Mouse (Mus musculus): ENCODE results near the gene Nwd1. TPM values are rescaled to one million over a fixed set of nuclear protein-coding genes. Genes with fewer than 3 reads are reported as not detected.

Gene Nwd1
- polyA plus RNA-seq, 1 experiment from 2014 or later: not detected

GRCm38 (mm10) chr8:72756771-72757390 lies 110.4 kb downstream of the Nwd1 start:
- Histone ChIP-seq H3K4me3 (no peak overlapping the region), H3K36me3 (replicated peaks) (peaks cover 77% of the 10 kb centered on the region), H3K4me1 (peaks cover 9% of the 10 kb centered on the region), H3K27ac (replicated peaks) (no peak overlapping the region), H3K9me3 (no peaks in the 10 kb centered on the region), H3K27me3 (replicated peaks; ENCODE audit: low read depth, poor library complexity, severe bottlenecking) (no peaks in the 10 kb centered on the region)
- WGBS: 96% methylated on average over 35 of the region's 35 CpGs
- DNase-seq (ENCODE audit: low spot score): peak; percentile 7

GRCm38 (mm10) chr8:72757426-72758195 lies 111.1 kb downstream of the Nwd1 start:
- 89% methylated on average over 15 of the region's 15 CpGs for WGBS
- Histone ChIP-seq H3K27me3 (replicated peaks; ENCODE audit: low read depth, poor library complexity, severe bottlenecking) (no peaks in the 10 kb centered on the region), H3K36me3 (replicated peaks) (peaks cover 70% of the 10 kb centered on the region), H3K4me3 (no peak overlapping the region), H3K27ac (replicated peaks) (no peak overlapping the region), H3K9me3 (no peaks in the 10 kb centered on the region), H3K4me1 (peaks cover 9% of the 10 kb centered on the region)
- DNase-seq (ENCODE audit: low spot score): peak; percentile 7

GRCm38 (mm10) chr8:72758310-72758709 lies 111.8 kb downstream of the Nwd1 start:
- no peak overlapping the region for H3K4me3 ChIP-seq
- H3K36me3 ChIP-seq (replicated peaks): peaks cover 63% of the 10 kb centered on the region
- peaks cover 9% of the 10 kb centered on the region for H3K4me1 ChIP-seq
- no peak overlapping the region for H3K27ac ChIP-seq (replicated peaks)
- no peaks in the 10 kb centered on the region for H3K27me3 ChIP-seq (replicated peaks; ENCODE audit: low read depth, poor library complexity, severe bottlenecking)
- DNase-seq (ENCODE audit: low spot score): peak; percentile 7
- no peaks in the 10 kb centered on the region for H3K9me3 ChIP-seq

- Histone ChIP-seq H3K36me3 (replicated peaks) (peaks cover 46% of the 10 kb centered on the region), H3K27me3 (replicated peaks; ENCODE audit: low read depth, poor library complexity, severe bottlenecking) (no peaks in the 10 kb centered on the region), H3K9me3 (no peaks in the 10 kb centered on the region), H3K27ac (replicated peaks) (no peak overlapping the region), H3K4me3 (no peak overlapping the region), H3K4me1 (peaks cover 9% of the 10 kb centered on the region)
- 86% methylated on average over 3 of the region's 3 CpGs for WGBS
- DNase-seq (ENCODE audit: low spot score): peak; percentile 7
These were observed 113.7 kb downstream of the Nwd1 start for GRCm38 (mm10) chr8:72760216-72760615.

DNA sequence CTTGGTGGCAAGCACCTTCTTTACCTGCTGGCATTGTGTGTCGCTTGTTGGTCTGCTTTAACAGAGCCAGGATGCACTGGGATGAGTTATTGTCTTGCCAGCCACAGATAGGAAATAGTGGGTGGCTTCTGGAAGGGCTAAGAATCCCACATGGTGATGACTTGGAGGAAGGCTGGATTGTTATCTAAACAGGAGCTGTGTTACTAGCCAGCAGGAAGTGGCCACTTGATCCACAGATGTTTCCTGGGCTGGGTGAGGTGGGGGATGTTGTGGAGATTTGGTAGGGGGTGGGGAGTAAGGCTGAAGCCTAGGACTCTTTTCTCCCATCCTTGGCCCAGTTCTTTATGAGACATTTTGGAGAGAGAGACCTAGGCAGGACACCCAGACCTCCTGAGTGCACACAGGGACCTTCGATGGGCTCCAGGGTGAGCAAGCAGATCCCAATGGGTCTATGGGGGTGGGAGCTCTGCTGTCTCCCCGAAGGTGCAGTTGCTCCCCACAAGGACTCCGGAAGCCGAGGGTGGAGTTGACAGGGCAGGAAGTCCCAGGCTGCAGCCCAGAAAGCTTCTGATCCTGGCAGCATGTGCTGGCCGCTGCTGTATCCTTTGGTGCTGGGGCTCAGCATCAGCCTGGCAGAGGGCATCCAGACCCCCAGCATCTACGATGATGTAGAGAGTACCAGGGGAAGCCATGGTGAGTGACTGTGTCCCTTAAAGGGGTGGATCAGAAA lies 115.0 kb downstream of the Nwd1 start, which contains the start of gene F2rl3:
TSS of gene F2rl3 (plus strand) at position 559 of the 730 bp plus-strand sequence.
- Histone ChIP-seq H3K4me3 (no peak within 1 kb of the TSS), H3K27ac (replicated peaks) (peak within 1 kb of the TSS; percentile 63), H3K36me3 (replicated peaks) (peaks cover 33% of the 10 kb centered on the region), H3K27me3 (replicated peaks; ENCODE audit: low read depth, poor library complexity, severe bottlenecking) (no peaks in the 10 kb centered on the region), H3K4me1 (peaks cover 9% of the 10 kb centered on the region), H3K9me3 (no peaks in the 10 kb centered on the region)
- WGBS: 83% methylated on average over 7 of the region's 7 CpGs
- peak; percentile 16 for DNase-seq (ENCODE audit: low spot score)

DNA sequence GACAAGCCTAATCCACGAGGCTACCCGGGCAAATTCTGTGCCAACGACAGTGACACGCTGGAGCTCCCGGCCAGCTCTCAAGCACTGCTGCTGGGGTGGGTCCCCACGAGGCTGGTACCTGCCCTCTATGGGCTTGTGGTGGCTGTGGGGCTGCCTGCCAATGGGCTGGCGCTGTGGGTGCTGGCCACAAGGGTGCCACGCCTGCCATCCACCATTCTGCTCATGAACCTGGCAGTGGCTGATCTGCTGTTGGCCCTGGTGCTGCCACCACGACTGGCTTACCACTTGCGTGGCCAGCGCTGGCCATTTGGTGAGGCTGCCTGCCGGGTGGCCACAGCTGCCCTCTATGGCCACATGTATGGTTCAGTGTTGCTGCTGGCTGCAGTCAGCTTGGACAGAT lies 115.8 kb downstream of the Nwd1 start:
- H3K36me3 ChIP-seq (replicated peaks): peaks cover 25% of the 10 kb centered on the region

GRCm38 (mm10) chr8:72765696-72766095 lies 119.2 kb downstream of the Nwd1 start:
- no peak overlapping the region for H3K27ac ChIP-seq (replicated peaks)
- no peaks in the 10 kb centered on the region for H3K9me3 ChIP-seq
- DNase-seq (ENCODE audit: low spot score): peak; percentile 8
- H3K27me3 ChIP-seq (replicated peaks; ENCODE audit: low read depth, poor library complexity, severe bottlenecking): no peaks in the 10 kb centered on the region
- H3K36me3 ChIP-seq (replicated peaks): no peaks in the 10 kb centered on the region
- H3K4me1 ChIP-seq: peaks cover 18% of the 10 kb centered on the region
- WGBS: 63% methylated on average over 4 of the region's 4 CpGs
- no peak overlapping the region for H3K4me3 ChIP-seq

More for the DNA sequence above, 115.8 kb downstream of the Nwd1 start:
- Histone ChIP-seq H3K9me3 (no peaks in the 10 kb centered on the region), H3K27me3 (replicated peaks; ENCODE audit: low read depth, poor library complexity, severe bottlenecking) (no peaks in the 10 kb centered on the region), H3K4me3 (no peak overlapping the region), H3K4me1 (peaks cover 17% of the 10 kb centered on the region), H3K27ac (replicated peaks) (peak overlapping the region; percentile 63; the same call in 1 of the 2 replicates)
- 91% methylated on average over 12 of the region's 12 CpGs for WGBS
- DNase-seq (ENCODE audit: low spot score): peak; percentile 7

GRCm38 (mm10) chr8:72766777-72767176 lies 120.3 kb downstream of the Nwd1 start:
- WGBS: 33% methylated on average over 7 of the region's 7 CpGs
- no peaks in the 10 kb centered on the region for H3K9me3 ChIP-seq
- H3K27ac ChIP-seq (replicated peaks): no peak overlapping the region
- no peak overlapping the region for H3K4me3 ChIP-seq
- DNase-seq (ENCODE audit: low spot score): peak; percentile 12
- H3K27me3 ChIP-seq (replicated peaks; ENCODE audit: low read depth, poor library complexity, severe bottlenecking): no peaks in the 10 kb centered on the region
- H3K4me1 ChIP-seq: peaks cover 10% of the 10 kb centered on the region
- no peaks in the 10 kb centered on the region for H3K36me3 ChIP-seq (replicated peaks)

Small RNAs within 50 kb of the gene (microRNA-seq; reads per million reads assigned to microRNA genes)
- not detected for gene Gm26237

Other genes with a start within 250 kb of the Nwd1 start
- gene Eps15l1, start 225.3 kb upstream of the Nwd1 start, polyA plus RNA-seq (2016; fragmentation: Nextera tagmentation; extraction: Ambion mirVana): 79.8 and 81.6 TPM in 2 replicates
- 1.2 and 1.4 TPM in 2 replicates for gene Calr3, start 202.8 kb upstream of the Nwd1 start, polyA plus RNA-seq (2016; fragmentation: Nextera tagmentation; extraction: Ambion mirVana)
- gene 1700030K09Rik, start 202.8 kb upstream of the Nwd1 start, polyA plus RNA-seq (2016; fragmentation: Nextera tagmentation; extraction: Ambion mirVana): 14.5 and 16.1 TPM in 2 replicates
- 112 and 115 TPM in 2 replicates for gene Cherp, start 171.5 kb upstream of the Nwd1 start, polyA plus RNA-seq (2016; fragmentation: Nextera tagmentation; extraction: Ambion mirVana)
- gene Slc35e1, start 154.1 kb upstream of the Nwd1 start, polyA plus RNA-seq (2016; fragmentation: Nextera tagmentation; extraction: Ambion mirVana): 20.2 and 22.8 TPM in 2 replicates
- 20.1 and 20.2 TPM in 2 replicates for gene Med26, start 98.4 kb upstream of the Nwd1 start, polyA plus RNA-seq (2016; fragmentation: Nextera tagmentation; extraction: Ambion mirVana)
- 107 TPM in 2 replicates for gene Smim7, start 75.6 kb upstream of the Nwd1 start, polyA plus RNA-seq (2016; fragmentation: Nextera tagmentation; extraction: Ambion mirVana)
- 9.8 and 11.2 TPM in 2 replicates for gene Tmem38a, start 74.7 kb upstream of the Nwd1 start, polyA plus RNA-seq (2016; fragmentation: Nextera tagmentation; extraction: Ambion mirVana)
- 142 and 149 TPM in 2 replicates for gene Sin3b, start 76.6 kb downstream of the Nwd1 start, polyA plus RNA-seq (2016; fragmentation: Nextera tagmentation; extraction: Ambion mirVana)
- gene F2rl3, start 115.2 kb downstream of the Nwd1 start, polyA plus RNA-seq (2016; fragmentation: Nextera tagmentation; extraction: Ambion mirVana): 2.0 and 2.1 TPM in 2 replicates

Measured in embryonic facial prominence, embryonic 10.5 days (tissue).